Comparison of ENCODE assay signal across 28 mouse cellular contexts in genomic region chr2:180259826-180260609, GRCm38 (mm10). TPM values are rescaled to one million over a fixed set of nuclear protein-coding genes. Genes with fewer than 3 reads are reported as not detected.
DNase-seq lines count a peak whose midpoint lies in the region; ATAC-seq and TF ChIP-seq lines count a peak whose summit lies in the region.
"Not testable (repeated sequence)": the region's sequence is repeated elsewhere in the genome, so short reads cannot be mapped to it uniquely, and the experiment has no call there.
"Had no signal": no experiment of that assay in that cellular context is flagged by ENCODE, and none has a peak within 500 bp of the region (broad histone marks: within the 10 kb centered on the region; RNA-seq: fewer than 3 reads in every experiment).

No protein-coding gene starts in this region.

- WGBS in liver, embryonic 12.5 days (ENCODE audit: insufficient replicate concordance): 63% methylated on average over 17 of the region's 17 CpGs

- TF ChIP-seq POLR2A in ES-Bruce4 (IDR thresholded peaks at IDR 0.05; ENCODE audit: insufficient read depth, low read length): not testable (repeated sequence)

- peak; percentile 64 for DNase-seq in R1 (ENCODE audit: low read depth, low spot score)
- DNase-seq in adrenal gland, postnatal 10 days: peak; percentile 59
- DNase-seq in cerebellum, adult 11-12 months: peak; percentile 16
- DNase-seq in heart, adult 11 months: peak; percentile 89
- not testable (repeated sequence) for DNase-seq in layer of hippocampus, adult 2 months (ENCODE audit: low spot score in 2 of 2)

- not testable (repeated sequence) for H3K4me2 ChIP-seq in liver, embryonic 12.5 days

- H3K36me3 ChIP-seq in ES-Bruce4 (ENCODE audit: control insufficient read depth, insufficient read depth, low read length, poor library complexity, severe bottlenecking): peaks cover 16% of the 10 kb centered on the region
- peaks cover 69% of the 10 kb centered on the region for H3K36me3 ChIP-seq in liver, embryonic 12.5 days

- H3K9me3 ChIP-seq in ES-Bruce4 (replicated peaks; ENCODE audit: control insufficient read depth, insufficient read depth, low read length, poor library complexity, severe bottlenecking); liver, embryonic 12.5 days (replicated peaks): not testable (repeated sequence)

- H3K9ac ChIP-seq in ES-Bruce4 (ENCODE audit: low read depth, poor library complexity, severe bottlenecking); liver, embryonic 12.5 days: not testable (repeated sequence)

- not testable (repeated sequence) for TF ChIP-seq EP300 in ES-Bruce4 (IDR thresholded peaks at IDR 0.05; ENCODE audit: insufficient read depth, low read depth, low read length)

- not testable (repeated sequence) for ATAC-seq in liver, embryonic 12.5 days

- H3K27ac ChIP-seq in ES-Bruce4 (ENCODE audit: insufficient read depth, low read length): 0 out of 2 replicates have a peak overlapping the region, but pooled peaks have one; percentile 2
- peak overlapping the region; percentile 46; the same call in 1 of the 2 replicates for H3K27ac ChIP-seq in layer of hippocampus, adult 2 months
- peak overlapping the region; percentile 15; the same call in 1 of the 2 replicates for H3K27ac ChIP-seq in liver, embryonic 12.5 days

- not testable (repeated sequence) for H3K4me1 ChIP-seq in ES-Bruce4 (ENCODE audit: control insufficient read depth, insufficient read depth, low read length)
- H3K4me1 ChIP-seq in liver, embryonic 12.5 days: peaks cover 36% of the 10 kb centered on the region

- not testable (repeated sequence) for H3K27me3 ChIP-seq in ES-Bruce4 (ENCODE audit: control insufficient read depth, insufficient read depth, low read length, poor library complexity, severe bottlenecking); liver, embryonic 12.5 days (replicated peaks)

- not testable (repeated sequence) for H3K4me3 ChIP-seq in ES-Bruce4 (ENCODE audit: low read depth, low read length); layer of hippocampus, adult 2 months; liver, embryonic 12.5 days

- TF ChIP-seq CTCF in ES-Bruce4 (IDR thresholded peaks at IDR 0.05; ENCODE audit: low read depth, low read length); layer of hippocampus, adult 2 months (conservative IDR thresholded peaks at IDR 0.05): not testable (repeated sequence)

RNA-seq across cellular contexts. Expression of gene Rps21, which starts 2.8 kb away (rescaled TPM):
- polyA plus RNA-seq in ES-Bruce4 (2011; ENCODE audit: insufficient read depth, insufficient read length, low read depth, missing spikeins): 1,612 and 1,632 TPM in 2 replicates
- 100 to 1,000 TPM; 772 to 787 TPM for total RNA-seq in adrenal gland, postnatal 10 days (2021)
- total RNA-seq in layer of hippocampus, adult 2 months (2021): 100 to 1,000 TPM; 713 to 738 TPM
- 560 and 561 TPM in 2 replicates for polyA plus RNA-seq in liver, embryonic 12.5 days (2016; fragmentation: Nextera tagmentation; extraction: Ambion mirVana)

RNA-seq across cellular contexts. Expression of gene Cables2, which starts 13.3 kb away (rescaled TPM):
- 13.2 and 14.5 TPM in 2 replicates for polyA plus RNA-seq in ES-Bruce4 (2011; ENCODE audit: insufficient read depth, insufficient read length, low read depth, missing spikeins)
- total RNA-seq in adrenal gland, postnatal 10 days (2021): 10 to 100 TPM; 17.3 to 19.8 TPM
- total RNA-seq in layer of hippocampus, adult 2 months (2021): 10 to 100 TPM; 31.6 to 37.5 TPM
- 9.6 and 10.4 TPM in 2 replicates for polyA plus RNA-seq in liver, embryonic 12.5 days (2016; fragmentation: Nextera tagmentation; extraction: Ambion mirVana)

RNA-seq across cellular contexts. Expression of gene Rbbp8nl, which starts 29.7 kb away (rescaled TPM):
- 1.7 and 1.8 TPM in 2 replicates for polyA plus RNA-seq in ES-Bruce4 (2011; ENCODE audit: insufficient read depth, insufficient read length, low read depth, missing spikeins)
- total RNA-seq in adrenal gland, postnatal 10 days (2021): not detected
- total RNA-seq in layer of hippocampus, adult 2 months (2021): not detected
- polyA plus RNA-seq in liver, embryonic 12.5 days (2016; fragmentation: Nextera tagmentation; extraction: Ambion mirVana): not detected in 2 replicates
- total RNA-seq: adrenal gland, postnatal 25 days; common myeloid progenitor, adult 5-6 weeks; gastrocnemius, adult 18-20 months; gastrocnemius, postnatal 10 days; gastrocnemius, postnatal 36 days; granulocyte monocyte progenitor cell, adult 5-6 weeks; heart, postnatal 10 days; heart, postnatal 36 days; hindbrain, postnatal 0 days had no signal
- polyA plus RNA-seq: activated CD4-positive, CD25-positive, alpha-beta regulatory T cell, adult 4 months; C2C12; CD4-positive, CD25-positive, alpha-beta regulatory T cell, adult 4 months; cerebellum, adult 2 months; erythroblast, embryonic 14.5 days; forebrain, embryonic 13.5 days; forebrain, embryonic 16.5 days; heart, embryonic 12.5 days; hindbrain, embryonic 11.5 days; hindbrain, embryonic 14.5 days; hindbrain, postnatal 0 days; inflammation-experienced regulatory T-cells, adult 6 months; Patski had no signal

RNA-seq across cellular contexts. Expression of gene Lama5, which starts 34.4 kb away (rescaled TPM):
- polyA plus RNA-seq in ES-Bruce4 (2011; ENCODE audit: insufficient read depth, insufficient read length, low read depth, missing spikeins): 141 and 145 TPM in 2 replicates
- 10 to 100 TPM; 35.6 to 39.0 TPM for total RNA-seq in adrenal gland, postnatal 10 days (2021)
- total RNA-seq in layer of hippocampus, adult 2 months (2021): 1 to 10 TPM; 6.9 to 8.9 TPM
- 4.1 and 4.3 TPM in 2 replicates for polyA plus RNA-seq in liver, embryonic 12.5 days (2016; fragmentation: Nextera tagmentation; extraction: Ambion mirVana)
